Mouse (Mus musculus): ENCODE results near the gene Myh7. TPM values are rescaled to one million over a fixed set of nuclear protein-coding genes. Genes with fewer than 3 reads are reported as not detected.

Gene Myh7
- polyA plus RNA-seq, 1 experiment from 2014 or later, result 0.18 TPM

GRCm38 (mm10) chr14:55005967-55006366, 11.5 kb upstream of the Myh7 start:
- no peak for ATAC-seq
- TF ChIP-seq EP300 (IDR thresholded peaks at IDR 0.05; ENCODE audit: low read depth) (no peak), CTCF (IDR thresholded peaks at IDR 0.05; ENCODE audit: low read depth) (no peak)

GRCm38 (mm10) chr14:55005506-55005905, 11.1 kb upstream of the Myh7 start:
- DNase-seq (no peak), ATAC-seq (no peak)
- H3K9me3 ChIP-seq (ENCODE audit: low read length), result no peaks in the 10 kb centered on the region
- no peak overlapping the region for H3K27ac ChIP-seq (ENCODE audit: low read depth)
- WGBS (ENCODE audit: insufficient replicate concordance), result 66% methylated on average over 2 of the region's 2 CpGs
- no peak overlapping the region for H3K4me2 ChIP-seq (ENCODE audit: low read depth, low read length)
- no peak overlapping the region for H3K4me3 ChIP-seq (ENCODE audit: low read depth, low read length)
- no peaks in the 10 kb centered on the region for H3K27me3 ChIP-seq (ENCODE audit: insufficient read depth, low read length)
- H3K9ac ChIP-seq (replicated peaks), result no peak overlapping the region
- H3K4me1 ChIP-seq (ENCODE audit: insufficient read depth), result no peaks in the 10 kb centered on the region; the same call in 1 of the 2 replicates
- TF ChIP-seq CTCF (IDR thresholded peaks at IDR 0.05; ENCODE audit: low read depth) (no peak), EP300 (IDR thresholded peaks at IDR 0.05; ENCODE audit: low read depth) (no peak)
- no peaks in the 10 kb centered on the region for H3K36me3 ChIP-seq (replicated peaks; ENCODE audit: insufficient read depth, low read length)

More at GRCm38 (mm10) chr14:55005967-55006366, 11.5 kb upstream of the Myh7 start:
- H3K27ac ChIP-seq (ENCODE audit: low read depth), result no peak overlapping the region
- H3K4me2 ChIP-seq (ENCODE audit: low read depth, low read length), result no peak overlapping the region
- DNase-seq, result no peak
- H3K4me1 ChIP-seq (ENCODE audit: insufficient read depth), result no peaks in the 10 kb centered on the region; the same call in 1 of the 2 replicates
- no peak overlapping the region for H3K9ac ChIP-seq (replicated peaks)
- H3K27me3 ChIP-seq (ENCODE audit: insufficient read depth, low read length), result no peaks in the 10 kb centered on the region
- no peak overlapping the region for H3K4me3 ChIP-seq (ENCODE audit: low read depth, low read length)
- no peaks in the 10 kb centered on the region for H3K9me3 ChIP-seq (ENCODE audit: low read length)
- H3K36me3 ChIP-seq (replicated peaks; ENCODE audit: insufficient read depth, low read length), result no peaks in the 10 kb centered on the region
- WGBS (ENCODE audit: insufficient replicate concordance), result 85% methylated on average over 8 of the region's 8 CpGs

- Histone ChIP-seq H3K36me3 (replicated peaks; ENCODE audit: insufficient read depth, low read length) (no peaks in the 10 kb centered on the region), H3K4me2 (ENCODE audit: low read depth, low read length) (no peak overlapping the region), H3K4me1 (ENCODE audit: insufficient read depth) (no peaks in the 10 kb centered on the region; the same call in 1 of the 2 replicates), H3K27ac (ENCODE audit: low read depth) (no peak overlapping the region), H3K27me3 (ENCODE audit: insufficient read depth, low read length) (no peaks in the 10 kb centered on the region), H3K9ac (replicated peaks) (no peak overlapping the region), H3K4me3 (ENCODE audit: low read depth, low read length) (no peak overlapping the region), H3K9me3 (ENCODE audit: low read length) (no peaks in the 10 kb centered on the region)
- 57% methylated on average over 18 of the region's 18 CpGs for WGBS (ENCODE audit: insufficient replicate concordance)
- TF ChIP-seq CTCF (IDR thresholded peaks at IDR 0.05; ENCODE audit: low read depth), result no peak
- no peak for TF ChIP-seq EP300 (IDR thresholded peaks at IDR 0.05; ENCODE audit: low read depth)
- ATAC-seq, result no peak
- no peak for DNase-seq
Measured at GRCm38 (mm10) chr14:55003878-55004855, 9.7 kb upstream of the Myh7 start.

DNA sequence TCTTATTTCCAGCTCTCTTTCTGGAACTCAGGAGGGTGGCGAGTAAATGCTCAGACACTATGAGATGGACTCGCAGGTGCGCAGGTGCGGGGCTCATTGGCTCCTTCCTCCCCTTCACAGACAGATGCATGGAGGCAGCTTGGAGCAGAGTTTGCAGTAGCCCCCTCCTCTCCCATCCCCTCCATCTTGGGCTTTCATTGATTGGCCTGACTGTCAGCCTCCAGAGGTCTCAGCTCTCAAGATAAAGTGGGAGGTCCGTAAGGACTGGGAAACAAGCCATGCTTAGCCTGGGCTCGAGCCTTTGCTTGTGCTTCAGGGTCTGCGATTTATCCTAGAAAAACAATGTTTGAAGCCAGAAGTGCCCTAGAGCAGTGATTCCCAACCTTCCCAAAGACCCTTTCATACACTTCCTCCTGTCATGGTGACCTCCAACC, 8.3 kb upstream of the Myh7 start:
- no peak for ATAC-seq
- Histone ChIP-seq H3K4me2 (ENCODE audit: low read depth, low read length) (no peak overlapping the region), H3K4me3 (ENCODE audit: low read depth, low read length) (no peak overlapping the region), H3K9ac (replicated peaks) (no peak overlapping the region), H3K27me3 (ENCODE audit: insufficient read depth, low read length) (no peaks in the 10 kb centered on the region), H3K36me3 (replicated peaks; ENCODE audit: insufficient read depth, low read length) (no peaks in the 10 kb centered on the region), H3K4me1 (ENCODE audit: insufficient read depth) (no peaks in the 10 kb centered on the region; the same call in 1 of the 2 replicates), H3K9me3 (ENCODE audit: low read length) (no peaks in the 10 kb centered on the region), H3K27ac (ENCODE audit: low read depth) (no peak overlapping the region)
- TF ChIP-seq EP300 (IDR thresholded peaks at IDR 0.05; ENCODE audit: low read depth) (no peak), CTCF (IDR thresholded peaks at IDR 0.05; ENCODE audit: low read depth) (no peak)
- 53% methylated on average over 7 of the region's 7 CpGs for WGBS (ENCODE audit: insufficient replicate concordance)
- DNase-seq, result no peak

DNA sequence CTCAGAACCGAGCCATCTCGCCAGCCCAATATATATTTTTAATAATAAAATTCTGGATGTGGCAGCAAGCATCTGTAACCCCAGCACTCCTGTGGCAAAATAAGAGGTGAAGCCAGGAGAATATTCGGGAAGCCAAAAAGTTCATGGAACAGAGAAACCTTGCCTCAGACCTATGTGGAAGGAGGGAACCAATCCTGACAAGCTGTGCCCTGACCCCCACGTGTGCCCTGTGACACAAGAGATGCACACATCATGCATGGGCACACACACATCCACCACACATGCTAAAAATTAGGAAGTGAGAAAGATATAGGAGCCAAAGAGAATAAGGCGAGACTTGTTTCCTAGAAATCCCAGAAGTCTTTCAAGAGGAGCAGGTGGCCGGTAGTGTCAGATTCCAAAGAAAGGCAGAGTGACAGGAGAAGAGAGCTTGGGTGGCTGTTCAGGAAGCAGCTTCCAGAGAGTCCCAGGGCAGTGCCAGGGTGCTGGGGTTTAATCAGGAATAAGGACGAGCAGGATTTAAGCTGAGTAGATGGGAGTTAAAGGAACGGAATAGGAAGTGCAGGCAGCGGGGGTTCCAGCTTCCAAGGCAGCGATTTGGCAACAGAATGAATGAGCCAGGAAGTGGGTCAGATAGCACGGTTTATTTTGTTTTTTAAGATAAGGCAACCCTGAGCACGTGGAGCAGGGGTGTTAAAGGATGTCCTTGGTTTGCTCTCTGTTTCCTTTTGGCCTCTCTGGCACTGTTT, 7.7 kb upstream of the Myh7 start:
- TF ChIP-seq EP300 (IDR thresholded peaks at IDR 0.05; ENCODE audit: low read depth), result no peak
- TF ChIP-seq CTCF (IDR thresholded peaks at IDR 0.05; ENCODE audit: low read depth), result no peak
- H3K27me3 ChIP-seq (ENCODE audit: insufficient read depth, low read length), result no peaks in the 10 kb centered on the region
- H3K9me3 ChIP-seq (ENCODE audit: low read length), result no peaks in the 10 kb centered on the region
- H3K36me3 ChIP-seq (replicated peaks; ENCODE audit: insufficient read depth, low read length), result no peaks in the 10 kb centered on the region
- no peak overlapping the region for H3K4me2 ChIP-seq (ENCODE audit: low read depth, low read length)
- 31% methylated on average over 12 of the region's 12 CpGs for WGBS (ENCODE audit: insufficient replicate concordance)
- DNase-seq (no peak), ATAC-seq (no peak)
- no peaks in the 10 kb centered on the region; the same call in 1 of the 2 replicates for H3K4me1 ChIP-seq (ENCODE audit: insufficient read depth)
- H3K4me3 ChIP-seq (ENCODE audit: low read depth, low read length), result no peak overlapping the region
- H3K9ac ChIP-seq (replicated peaks), result no peak overlapping the region
- no peak overlapping the region for H3K27ac ChIP-seq (ENCODE audit: low read depth)

GRCm38 (mm10) chr14:55001446-55001845, 7.0 kb upstream of the Myh7 start:
- TF ChIP-seq EP300 (IDR thresholded peaks at IDR 0.05; ENCODE audit: low read depth) (no peak), CTCF (IDR thresholded peaks at IDR 0.05; ENCODE audit: low read depth) (no peak)
- Histone ChIP-seq H3K4me2 (ENCODE audit: low read depth, low read length) (no peak overlapping the region), H3K4me1 (ENCODE audit: insufficient read depth) (no peaks in the 10 kb centered on the region; the same call in 1 of the 2 replicates), H3K9ac (replicated peaks) (no peak overlapping the region), H3K4me3 (ENCODE audit: low read depth, low read length) (no peak overlapping the region), H3K36me3 (replicated peaks; ENCODE audit: insufficient read depth, low read length) (no peaks in the 10 kb centered on the region), H3K9me3 (ENCODE audit: low read length) (no peaks in the 10 kb centered on the region), H3K27me3 (ENCODE audit: insufficient read depth, low read length) (no peaks in the 10 kb centered on the region), H3K27ac (ENCODE audit: low read depth) (no peak overlapping the region)
- DNase-seq (no peak), ATAC-seq (no peak)
- 85% methylated on average over 2 of the region's 2 CpGs for WGBS (ENCODE audit: insufficient replicate concordance)
